Mouse (Mus musculus) erythroblast, embryonic 14.5 days (primary cell): Measurements from ENCODE around the gene Irf3.

ENCODE experiments used
- GATA1 ChIP-seq: IDR thresholded peaks from 2 replicates; pipeline ENCODE4 v1.6.1; 2012; ENCODE audit warnings: low read length, inconsistent platforms, mixed read lengths
- TAL1 ChIP-seq: IDR thresholded peaks from 3 replicates; pipeline ENCODE4 v1.6.1; 2012; ENCODE audit warnings: low read length, inconsistent platforms, mixed read lengths

DNA sequence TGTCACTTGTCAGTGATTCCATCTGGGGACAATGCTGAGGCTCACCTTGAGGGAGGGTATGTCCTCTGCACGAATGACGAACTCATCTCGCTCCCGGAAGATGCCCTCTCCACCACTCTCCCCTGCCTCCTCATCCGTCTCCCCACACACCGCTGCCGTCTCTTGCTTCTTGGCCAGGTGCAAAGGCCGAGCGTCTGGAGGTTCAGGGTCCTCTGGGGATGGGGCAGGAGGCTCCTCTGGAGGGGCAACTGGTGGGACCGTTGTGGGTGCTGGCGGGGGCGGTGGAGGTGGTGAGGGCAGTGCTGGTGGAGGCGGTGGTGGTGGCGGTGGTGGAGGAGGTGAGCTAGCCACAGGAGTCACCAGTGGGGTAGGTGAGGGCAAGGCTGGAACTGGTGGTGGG, 45.9 kb downstream of the Irf3 start:
- TF ChIP-seq TAL1 (no peak), GATA1 (no peak)
